Mouse (Mus musculus) kidney, adult 9 months (tissue): ENCODE results near the gene Mblac2.
"Not testable (repeated sequence)": the region's sequence is repeated elsewhere in the genome, so short reads cannot be mapped to it uniquely, and the experiment has no call there.

Experiments
- DNase-seq: peaks from one replicate; pipeline ENCODE4 v3.0.0; 2022

The Mblac2 gene

GRCm38 (mm10) chr13:81710775-81711545 is at the start of gene Mblac2, which contains the start of gene Polr3g:
Gene Mblac2, plus strand, starts transcription at chr13:81711341.
Gene Polr3g, minus strand, starts transcription at chr13:81711013.
- DNase-seq, result peak; percentile 95

DNA sequence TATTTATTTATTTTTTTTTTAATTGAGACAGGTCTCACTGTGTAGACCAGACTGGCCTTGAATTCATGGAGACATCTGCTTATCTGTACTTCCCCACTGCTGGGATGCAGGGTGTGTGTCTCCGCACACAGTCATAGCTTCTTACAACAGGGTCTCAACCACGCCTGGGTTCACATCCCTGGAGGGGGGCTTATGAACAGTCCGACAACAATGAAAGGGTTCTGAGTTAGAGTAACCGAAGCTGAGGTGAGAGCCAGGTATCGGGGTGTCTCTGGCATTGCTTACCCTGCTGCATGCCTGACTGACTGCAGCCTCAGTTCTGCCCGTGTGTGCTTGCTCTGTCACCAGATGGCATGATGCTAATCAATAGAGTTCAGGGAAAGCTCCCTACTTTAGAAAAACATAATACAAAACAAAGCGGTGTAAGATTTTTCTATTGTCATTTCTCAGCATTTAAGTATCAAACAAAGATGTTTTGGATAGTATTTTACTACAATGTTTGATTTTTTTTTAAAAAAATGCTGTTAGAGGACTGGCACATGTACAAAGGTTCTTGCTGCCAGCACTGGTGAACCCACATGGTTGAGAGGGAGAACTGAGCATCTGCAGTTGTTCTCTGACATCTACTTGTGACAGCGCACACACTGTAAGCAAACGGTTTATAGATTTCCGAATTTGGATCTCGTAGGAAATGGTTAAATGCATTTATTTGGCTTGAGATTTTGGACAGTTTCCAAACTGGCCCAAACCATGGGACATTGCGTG is 47.4 kb upstream of the Mblac2 start:
- no peak for DNase-seq

GRCm38 (mm10) chr13:81664331-81664698 is 46.8 kb upstream of the Mblac2 start:
- DNase-seq, result no peak

DNA sequence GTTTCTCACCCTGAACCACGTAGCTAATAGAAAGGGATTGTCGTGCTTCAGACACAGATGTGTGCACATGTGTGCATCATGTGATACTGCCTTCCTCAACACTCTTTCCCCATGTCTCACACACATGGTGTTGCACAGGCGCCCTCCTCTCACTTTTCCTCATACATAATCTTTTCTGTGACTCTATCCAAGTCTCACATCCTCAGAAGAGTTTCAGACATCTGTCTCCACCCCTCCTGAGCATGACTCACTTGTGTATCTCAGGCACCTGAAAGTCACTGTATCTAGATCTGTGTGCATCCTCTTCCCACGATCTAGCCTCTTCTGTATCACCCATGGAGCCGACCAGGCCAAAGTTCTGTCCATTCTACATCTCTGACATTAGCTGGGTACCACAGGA is 43.4 kb upstream of the Mblac2 start:
- no peak for DNase-seq

- DNase-seq, result no peak
Observed at GRCm38 (mm10) chr13:81675333-81675732, 35.8 kb upstream of the Mblac2 start.

DNA sequence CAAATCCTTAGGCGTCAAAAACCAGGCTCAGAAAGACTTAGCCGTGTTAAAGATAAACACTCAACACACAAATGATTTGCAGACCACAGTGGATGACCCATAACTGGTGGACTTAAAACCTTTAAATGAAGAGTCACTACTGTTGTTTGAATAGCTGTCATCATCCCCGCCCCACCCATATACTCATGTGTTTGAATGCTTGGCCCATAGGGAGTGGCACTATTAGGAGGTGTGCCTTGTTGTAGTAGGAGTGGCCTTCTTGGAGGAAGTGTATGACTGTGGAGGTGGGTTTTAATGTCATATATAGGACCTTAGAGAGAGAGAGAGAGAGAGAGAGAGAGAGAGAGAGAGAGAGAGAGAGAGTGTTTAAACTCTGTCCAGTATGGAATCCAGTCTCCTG is 28.0 kb upstream of the Mblac2 start:
- DNase-seq, result no peak

DNA sequence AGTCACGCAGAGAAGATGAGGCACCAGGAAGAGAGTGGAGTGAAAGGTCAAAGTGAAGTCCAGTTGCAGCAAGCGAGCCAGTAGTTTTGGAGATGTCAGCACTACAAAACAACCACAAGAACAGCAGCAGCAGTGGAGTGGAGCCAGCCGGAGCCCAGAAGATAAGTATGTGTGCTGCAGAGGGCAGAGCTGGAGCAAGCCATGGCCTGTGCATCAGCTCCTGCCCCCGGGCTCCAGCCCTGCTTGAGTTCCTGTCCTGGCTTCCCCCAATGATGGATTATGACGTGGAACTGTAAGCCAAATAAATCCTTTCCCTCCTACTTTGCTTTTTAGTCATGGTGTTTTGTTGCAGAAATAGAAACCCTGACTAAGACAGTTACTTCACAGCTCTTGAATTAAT is 26.9 kb upstream of the Mblac2 start:
- DNase-seq, result no peak

DNA sequence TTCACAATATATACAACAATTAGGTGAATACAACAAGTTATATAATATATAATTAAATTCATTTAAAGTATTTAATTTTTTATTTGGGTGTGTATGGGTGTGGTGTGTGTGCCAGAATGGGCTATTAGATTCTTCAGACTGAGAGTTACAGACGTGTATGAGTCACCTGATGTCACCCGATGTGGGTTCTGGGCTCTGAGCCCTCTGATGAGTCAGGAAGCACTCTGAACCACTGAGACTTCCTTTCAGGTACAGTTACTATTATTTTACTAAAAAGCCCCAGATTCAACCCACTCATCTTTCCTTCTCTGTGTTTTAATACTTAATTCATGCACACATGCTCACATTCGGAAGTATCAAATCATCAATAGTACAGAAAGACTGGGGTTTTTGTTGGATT is 26.3 kb upstream of the Mblac2 start:
- DNase-seq, result no peak

GRCm38 (mm10) chr13:81689587-81689986 is 21.6 kb upstream of the Mblac2 start:
- DNase-seq, result no peak

- DNase-seq, result no peak
Observed at GRCm38 (mm10) chr13:81690477-81690876, 20.7 kb upstream of the Mblac2 start.

- DNase-seq, result peak; percentile 22
Observed at GRCm38 (mm10) chr13:81691606-81692005, 19.5 kb upstream of the Mblac2 start.

- DNase-seq, result no peak
Observed at GRCm38 (mm10) chr13:81694446-81694845, 16.7 kb upstream of the Mblac2 start.

DNA sequence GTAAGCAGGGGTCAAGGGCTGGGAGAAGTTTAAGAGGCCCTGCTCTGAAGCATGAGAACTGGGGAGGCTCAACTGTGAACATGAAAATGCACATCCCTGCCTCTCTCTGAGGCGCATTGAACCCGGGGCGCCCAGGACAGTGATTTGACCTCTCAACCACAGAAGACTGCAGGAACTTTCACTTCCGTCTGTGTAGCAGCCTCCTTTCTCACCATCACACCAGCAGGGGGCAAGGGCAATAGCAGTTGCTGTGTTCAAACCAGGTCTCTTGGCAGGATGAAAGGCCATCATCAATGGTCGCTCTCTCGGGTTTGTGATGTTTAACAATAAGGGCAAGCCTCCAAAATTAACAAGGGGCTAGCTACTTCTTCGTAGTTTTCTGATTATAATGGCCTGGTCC is 8.0 kb upstream of the Mblac2 start:
- no peak for DNase-seq

GRCm38 (mm10) chr13:81703621-81704020 is 7.5 kb upstream of the Mblac2 start:
- no peak for DNase-seq

DNA sequence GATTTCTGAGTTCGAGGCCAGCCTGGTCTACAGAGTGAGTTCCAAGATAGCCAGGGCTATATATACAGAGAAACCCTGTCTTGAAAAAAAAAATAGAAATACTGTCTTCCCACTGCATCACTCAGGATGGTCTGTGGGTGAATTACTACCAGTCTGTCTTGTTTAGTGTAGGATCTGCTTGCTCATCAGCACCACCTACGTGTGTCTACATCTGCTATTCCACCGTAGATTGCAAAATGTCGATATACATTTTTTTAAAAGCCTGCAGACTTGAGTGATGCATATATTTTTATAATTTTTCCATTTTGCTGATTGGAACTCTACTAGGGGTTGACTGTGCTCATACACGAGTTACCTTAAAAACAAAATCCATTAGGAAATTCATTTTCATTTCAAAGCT is 4.8 kb upstream of the Mblac2 start:
- no peak for DNase-seq

- DNase-seq, result no peak
Observed at GRCm38 (mm10) chr13:81709805-81710204, 1.3 kb upstream of the Mblac2 start.

GRCm38 (mm10) chr13:81710266-81710665 is 875 bp upstream of the Mblac2 start:
- no peak for DNase-seq

GRCm38 (mm10) chr13:81711546-81712371 is 618 bp downstream of the Mblac2 start:
- peak; percentile 13 for DNase-seq

GRCm38 (mm10) chr13:81713896-81714295 is 2.8 kb downstream of the Mblac2 start:
- no peak for DNase-seq

DNA sequence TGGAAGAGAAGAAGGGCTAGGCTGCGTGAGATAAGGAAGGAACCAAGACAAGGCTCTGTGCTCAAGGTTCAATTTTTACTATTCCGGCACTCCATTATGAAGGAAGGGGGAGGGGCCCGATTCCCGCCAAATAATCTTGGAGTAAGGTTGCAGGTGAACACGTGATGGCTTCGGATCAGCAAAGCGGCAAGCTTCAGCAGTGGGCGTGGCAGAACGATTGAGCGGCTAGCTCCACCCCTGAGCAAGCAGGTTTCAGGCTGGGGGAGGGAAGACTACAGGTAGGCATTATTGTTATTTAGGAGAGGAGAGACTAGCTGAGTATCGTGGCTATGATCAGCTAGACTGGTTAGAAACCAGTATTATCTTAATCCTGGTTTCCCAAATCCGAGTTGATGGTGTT is 17.0 kb downstream of the Mblac2 start:
- DNase-seq, result not testable (repeated sequence)

- no peak for DNase-seq
Observed at GRCm38 (mm10) chr13:81729102-81729501, 18.0 kb downstream of the Mblac2 start.

GRCm38 (mm10) chr13:81730362-81730761 is 19.2 kb downstream of the Mblac2 start:
- DNase-seq, result no peak

DNA sequence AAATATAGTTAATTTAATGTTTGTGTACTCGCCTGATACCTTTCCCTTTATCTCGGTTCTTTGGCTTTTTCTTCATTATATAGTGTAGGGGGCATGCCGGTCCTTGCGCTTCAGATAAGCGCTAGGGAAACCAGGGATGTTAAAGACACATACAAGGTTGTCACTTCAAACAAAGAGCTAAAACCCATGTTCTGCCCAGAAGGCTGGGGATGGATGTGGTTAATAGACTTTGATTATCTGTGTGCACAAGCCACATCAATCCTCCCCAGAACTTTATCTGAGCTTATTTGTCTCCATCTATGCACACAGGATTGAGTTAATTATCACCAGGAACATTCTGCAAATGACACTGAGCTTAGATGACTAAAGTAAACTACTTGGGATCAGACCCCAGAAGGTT is 25.5 kb downstream of the Mblac2 start:
- no peak for DNase-seq
